Mouse (Mus musculus) mammary gland, adult 2 months (tissue): ENCODE measurements around the gene Gm10277. TPM values are rescaled to one million over a fixed set of nuclear protein-coding genes. Genes with fewer than 3 reads are reported as not detected.

Experiments
- polyA plus RNA-seq: library from polyadenylated mRNA; depleted of rRNA; stranded (reverse); fragments of >200 nt; gene quantifications from 2 replicates; pipeline ENCODE4 v1.2.3, GENCODE M21; 2012; ENCODE audit warnings: low replicate concordance; rRNA removed

Gene Gm10277
- not detected in 2 replicates for polyA plus RNA-seq

GRCm38 (mm10) chr11:77787707-77788106, at the start of gene Gm10277:
Gm10277 (minus strand) TSS chr11:77787747.

GRCm38 (mm10) chr11:77762783-77763672, 24.5 kb downstream of the Gm10277 start, which contains the start of gene Myo18a:
Myo18a (plus strand) TSS chr11:77763246.

Other genes starting within 250 kb of the Gm10277 start
- 3.4 and 8.1 TPM in 2 replicates for gene Taok1, start 179.9 kb downstream of the Gm10277 start, polyA plus RNA-seq
- 13.6 and 24.4 TPM in 2 replicates for gene Nufip2, start 101.6 kb downstream of the Gm10277 start, polyA plus RNA-seq
- not detected in 2 replicates for gene Cryba1, start 62.5 kb downstream of the Gm10277 start, polyA plus RNA-seq
- 47.0 and 51.8 TPM in 2 replicates for gene Myo18a, start 24.5 kb downstream of the Gm10277 start, polyA plus RNA-seq
- 0.50 and 0.62 TPM in 2 replicates for gene Pipox, start 106.3 kb upstream of the Gm10277 start, polyA plus RNA-seq
- gene Sez6, start 143.1 kb upstream of the Gm10277 start, polyA plus RNA-seq: 1.1 and 1.4 TPM in 2 replicates
- gene Phf12, start 195.0 kb upstream of the Gm10277 start, polyA plus RNA-seq: 37.3 and 77.4 TPM in 2 replicates
- 3.6 and 4.5 TPM in 2 replicates for gene Dhrs13, start 244.5 kb upstream of the Gm10277 start, polyA plus RNA-seq